Mouse (Mus musculus) naive thymus-derived CD4-positive, alpha-beta T cell, adult 5 months (primary cell): ENCODE data around the gene Tmprss4. TPM values are rescaled to one million over a fixed set of nuclear protein-coding genes. Genes with fewer than 3 reads are reported as not detected.

Source experiments
- polyA plus RNA-seq: library from polyadenylated mRNA; unstranded; fragments of 100-300 nt; shearing (Covaris generic); gene quantifications from one replicate; pipeline ENCODE4 v1.2.1, GENCODE M21; 2017

The Tmprss4 gene
- not detected for polyA plus RNA-seq

DNA sequence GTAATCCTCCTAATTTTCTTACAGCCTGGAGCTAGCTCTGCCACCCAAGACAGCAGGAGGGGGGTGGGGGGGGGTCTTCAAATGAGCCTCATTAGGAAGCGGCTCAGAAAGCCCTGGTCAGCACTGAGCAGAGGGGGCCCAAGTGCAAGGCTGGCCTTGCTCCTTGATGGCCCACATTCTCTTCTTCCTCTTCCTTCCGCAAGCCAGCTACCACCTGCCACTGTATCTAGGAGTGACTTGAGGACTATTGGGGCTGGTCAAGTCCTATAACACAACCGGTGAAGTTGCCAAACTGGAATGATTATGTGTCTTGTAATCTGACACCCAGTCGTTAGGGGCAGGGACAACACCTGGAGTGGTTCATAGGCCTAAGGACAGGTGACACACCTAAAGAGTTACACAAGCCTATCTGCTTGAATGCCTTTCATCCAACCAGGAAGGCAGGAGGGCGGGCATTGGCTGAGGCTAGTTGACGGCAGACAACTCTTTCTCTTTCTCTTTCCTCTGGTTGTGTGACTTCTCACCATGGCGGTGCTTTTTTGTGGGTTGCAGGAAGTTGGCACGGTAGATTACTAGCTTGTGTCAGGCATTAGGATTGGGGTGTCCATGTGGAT, at the start of gene Tmprss4:
Gene Tmprss4, minus strand, starts transcription at position 296 of the 614 bp plus-strand sequence.

DNA sequence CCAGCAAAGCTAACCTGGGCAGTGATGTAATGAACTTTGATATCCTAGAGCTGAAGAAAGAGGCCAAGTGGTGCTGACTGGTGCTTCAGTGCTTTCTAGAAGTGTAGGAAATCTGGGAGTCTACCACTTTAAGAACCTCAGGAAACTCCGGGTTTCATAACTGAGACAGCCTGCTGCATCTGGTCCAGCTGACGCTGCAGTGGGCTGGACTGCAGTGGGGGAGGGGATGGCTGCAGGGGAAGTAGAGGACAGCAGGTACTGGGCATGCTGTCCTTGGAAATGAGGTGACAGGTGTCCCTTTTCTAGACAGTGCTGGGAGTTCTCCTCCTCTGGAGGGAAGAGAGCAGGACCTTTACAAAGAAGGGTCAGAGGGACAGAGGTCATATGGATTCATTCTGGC, 22.1 kb downstream of the Tmprss4 start, which contains the start of gene BC049352:
Gene BC049352, plus strand, starts transcription at position 238 of the 400 bp plus-strand sequence.

DNA sequence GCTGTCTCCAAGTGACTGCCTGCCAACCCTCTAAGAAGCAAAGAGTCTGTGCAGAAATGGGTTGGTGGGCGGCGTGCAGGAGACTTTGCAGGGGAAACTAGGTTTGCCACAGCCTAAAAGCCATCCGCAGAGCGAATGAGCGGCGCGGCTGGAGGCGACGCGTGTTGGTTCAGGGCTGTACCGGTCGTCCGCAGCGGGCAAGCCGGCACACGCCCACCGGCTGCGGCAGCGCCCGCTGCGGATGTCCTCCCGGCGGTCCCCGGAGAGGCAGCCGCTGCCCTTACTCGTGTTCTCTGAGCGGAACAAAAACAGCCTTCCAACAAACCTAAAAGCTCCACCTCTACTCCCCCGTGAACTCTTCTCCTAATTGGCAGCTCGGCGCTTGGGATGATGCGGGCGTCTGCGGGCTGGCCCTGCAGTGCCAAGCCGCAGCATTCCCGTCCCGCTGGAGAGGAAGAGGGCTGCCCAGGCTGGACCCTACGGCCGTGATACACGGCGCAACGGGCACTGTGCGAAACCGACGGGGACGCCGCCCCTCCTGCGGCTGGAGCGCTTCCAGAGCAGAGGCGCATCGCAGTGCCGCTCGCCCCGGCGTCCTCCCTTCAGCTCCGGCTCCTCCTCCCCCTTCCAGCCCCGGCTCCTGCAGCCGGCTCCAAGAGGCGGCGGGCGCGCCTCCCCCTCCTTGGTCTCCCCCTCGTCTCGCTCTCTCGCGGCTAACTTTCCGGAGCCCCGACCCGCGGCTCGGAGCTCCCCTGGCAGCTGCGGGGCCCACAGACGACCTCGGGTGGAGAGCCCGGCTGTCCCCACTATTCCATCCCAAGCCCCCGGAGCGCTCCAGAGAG, 65.5 kb downstream of the Tmprss4 start, which contains the start of gene Scn4b:
Gene Scn4b, plus strand, starts transcription at position 205 of the 842 bp plus-strand sequence.

Other genes with a start within 250 kb of the Tmprss4 start
- 48.9 TPM for gene Ube4a, start 238.5 kb downstream of the Tmprss4 start, polyA plus RNA-seq
- gene Cd3g, start 223.7 kb downstream of the Tmprss4 start, polyA plus RNA-seq: 741 TPM
- 510 TPM for gene Cd3d, start 222.3 kb downstream of the Tmprss4 start, polyA plus RNA-seq
- 970 TPM for gene Cd3e, start 194.5 kb downstream of the Tmprss4 start, polyA plus RNA-seq
- gene Mpzl2, start 164.3 kb downstream of the Tmprss4 start, polyA plus RNA-seq: 0.12 TPM
- gene Mpzl3, start 148.9 kb downstream of the Tmprss4 start, polyA plus RNA-seq: 18.5 TPM
- 6.5 TPM for gene Jaml, start 124.9 kb downstream of the Tmprss4 start, polyA plus RNA-seq
- gene Scn2b, start 86.3 kb downstream of the Tmprss4 start, polyA plus RNA-seq: not detected
- not detected for gene Scn4b, start 65.7 kb downstream of the Tmprss4 start, polyA plus RNA-seq
- 0.27 TPM for gene BC049352, start 22.1 kb downstream of the Tmprss4 start, polyA plus RNA-seq
- 11.6 TPM for gene Il10ra, start 65.1 kb upstream of the Tmprss4 start, polyA plus RNA-seq
- not detected for gene Tmprss13, start 115.0 kb upstream of the Tmprss4 start, polyA plus RNA-seq
- gene Fxyd6, start 166.1 kb upstream of the Tmprss4 start, polyA plus RNA-seq: not detected
- gene Fxyd2, start 195.6 kb upstream of the Tmprss4 start, polyA plus RNA-seq: not detected
- gene Dscaml1, start 222.5 kb upstream of the Tmprss4 start, polyA plus RNA-seq: 0.24 TPM